Mouse (Mus musculus) left cerebral cortex, adult 2 months (tissue): ENCODE data around the gene Sgip1. TPM values are rescaled to one million over a fixed set of nuclear protein-coding genes. Genes with fewer than 3 reads are reported as not detected.

Experiments
- DNase-seq, 2 experiments: peaks; one replicate each; pipeline ENCODE4 v3.0.0; 2021 to 2022; ENCODE audit warnings: low spot score in 2 of 2, mixed read lengths in 1 of 2; ENCODE audit errors: extremely low spot score in 1 of 2
- H3K27ac ChIP-seq: fragments of 200-600 bp; 2 replicates; pipeline ENCODE4 v1.8.1; 2022
- H3K4me3 ChIP-seq: fragments of 200-600 bp; 2 replicates; pipeline ENCODE4 v1.8.1; 2022
- CTCF ChIP-seq: fragments of 200-600 bp; IDR thresholded peaks from 2 replicates; pipeline ENCODE4 v1.8.1; 2022; ENCODE audit warnings: antibody characterized with exemption, mild to moderate bottlenecking, moderate library complexity
- intact Hi-C: fragments of 180-260 bp; cut with DNase I; formaldehyde crosslinking; loops from one replicate; pipeline ENCODE4 v1.15.1; 2025
- total RNA-seq, 2 experiments: library from RNA; stranded (reverse); gene quantifications; 2 replicates each; pipeline ENCODE4 v1.2.3; 2021

Sgip1 gene
- total RNA-seq, 2 experiments from 2014 or later, result 293 to 300 TPM

DNA sequence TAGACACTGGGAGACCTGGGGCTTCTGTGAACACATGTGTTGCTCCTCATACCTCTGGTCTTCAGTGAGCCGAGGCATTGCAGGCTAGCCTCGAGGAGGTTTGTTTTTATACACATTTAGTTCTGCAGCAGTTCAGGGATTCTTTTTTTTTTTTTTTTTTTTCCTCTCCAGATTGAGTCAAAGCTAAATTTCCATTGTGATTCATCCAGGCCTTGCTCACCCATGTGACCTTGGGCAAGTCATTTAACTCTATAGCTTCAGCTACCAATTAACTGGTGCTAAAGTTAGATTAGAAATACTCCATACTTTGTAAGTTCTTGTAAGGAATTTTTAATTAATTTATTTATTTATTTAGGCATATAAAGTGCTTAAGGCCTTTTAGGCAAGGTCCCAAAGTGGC, 145.4 kb downstream of the Sgip1 start:
- Histone ChIP-seq H3K27ac (no peak overlapping the region), H3K4me3 (no peak overlapping the region)
- TF ChIP-seq CTCF, result no peak
- no peak for DNase-seq
- intact Hi-C loops, result no loop called here

DNA sequence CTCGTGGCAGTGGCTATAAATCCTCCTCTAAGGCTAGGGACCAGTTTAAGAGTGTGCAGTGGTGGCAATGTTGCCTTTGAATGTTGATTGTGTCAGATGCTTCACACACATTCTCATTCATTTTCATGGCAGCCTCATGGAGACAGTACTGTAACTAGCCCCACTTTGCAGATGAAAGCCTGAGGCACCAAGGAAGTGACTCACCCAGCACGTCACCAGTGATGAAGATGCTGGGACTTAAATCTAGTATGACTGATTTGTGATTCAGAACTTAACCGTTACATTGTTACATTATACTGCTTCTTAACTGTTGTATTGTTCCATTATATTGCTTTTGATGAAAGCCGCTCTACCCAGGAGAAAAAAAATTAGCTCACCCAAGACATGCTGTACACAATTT, 145.8 kb downstream of the Sgip1 start:
- no peak for DNase-seq
- H3K4me3 ChIP-seq, result no peak overlapping the region
- intact Hi-C loops, result no loop called here
- no peak overlapping the region; the same call in 1 of the 2 replicates for H3K27ac ChIP-seq
- no peak for TF ChIP-seq CTCF

DNA sequence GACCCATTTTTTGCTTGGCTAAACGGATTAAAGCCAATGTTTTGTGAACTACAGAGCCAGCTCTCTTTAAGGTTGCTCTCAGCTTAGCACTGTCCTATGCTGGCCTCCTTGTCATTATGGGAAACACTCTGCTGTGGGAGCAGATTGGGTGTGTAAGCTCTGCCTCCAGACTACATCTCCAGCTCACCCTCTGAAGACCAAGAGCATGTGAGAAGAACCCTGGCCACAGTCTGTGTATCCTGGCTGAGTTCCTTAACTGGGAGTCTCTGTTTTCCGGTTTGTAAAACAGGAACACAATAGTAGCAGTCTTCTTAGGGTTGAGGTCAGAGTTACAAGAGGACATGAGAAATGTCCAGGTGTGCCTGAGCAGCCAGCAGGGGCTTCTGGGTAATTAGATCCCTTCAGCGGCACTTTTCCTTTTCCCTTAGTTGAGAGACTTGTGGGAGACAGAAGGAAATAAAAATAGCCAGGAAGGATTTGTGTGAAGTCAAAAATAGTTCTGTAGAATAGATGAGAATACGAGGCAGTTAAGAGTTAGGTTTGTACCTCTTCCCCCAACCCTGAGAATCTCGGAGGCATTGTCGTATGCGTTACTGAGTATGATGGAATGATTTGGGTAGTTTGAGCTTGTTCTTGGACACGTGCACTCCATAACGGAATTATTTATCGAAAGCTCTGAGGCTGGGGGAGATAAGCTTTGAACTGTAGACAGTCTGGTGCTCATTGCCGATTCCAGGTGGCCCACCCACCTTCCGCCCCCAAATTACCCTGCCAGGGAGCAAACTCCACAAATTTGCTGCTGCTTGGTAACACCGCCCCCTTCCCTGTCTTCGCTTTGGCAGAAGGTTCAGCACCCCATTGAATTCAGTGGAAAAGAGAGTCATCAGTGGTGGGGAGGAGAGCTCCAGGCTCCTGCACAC, 146.9 kb downstream of the Sgip1 start:
- DNase-seq, result peak; percentile 62 to 67
- Histone ChIP-seq H3K27ac (peak overlapping the region; percentile 74), H3K4me3 (no peak overlapping the region)
- intact Hi-C loops, result loop anchor here (1.0 kb wide), 1 partner anchor 128 kb away; no protein-coding TSS in a partner anchor
- no peak; the same call in 1 of the 2 replicates for TF ChIP-seq CTCF

DNA sequence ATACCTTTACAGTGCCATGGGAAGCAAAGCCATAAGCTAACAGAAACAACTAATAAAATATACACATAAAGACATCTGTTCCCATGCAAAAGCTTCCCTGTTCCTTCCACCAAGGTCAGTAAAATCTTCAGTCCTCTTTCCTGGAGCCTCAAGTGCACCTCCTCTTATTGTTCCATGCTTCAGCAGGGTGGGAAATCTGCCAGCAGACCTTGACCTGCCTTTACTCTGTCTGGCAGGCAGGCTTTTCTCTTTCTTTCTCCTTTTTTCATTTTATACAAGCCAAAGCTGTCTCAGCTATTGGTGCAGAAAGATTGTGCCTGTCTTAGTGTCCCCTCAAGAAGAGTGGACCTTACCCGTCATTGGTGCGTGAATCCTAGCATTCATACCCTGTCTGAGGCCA, 154.8 kb downstream of the Sgip1 start:
- no peak overlapping the region for H3K27ac ChIP-seq
- DNase-seq, result no peak
- H3K4me3 ChIP-seq, result no peak overlapping the region
- intact Hi-C loops, result no loop called here
- TF ChIP-seq CTCF, result no peak

DNA sequence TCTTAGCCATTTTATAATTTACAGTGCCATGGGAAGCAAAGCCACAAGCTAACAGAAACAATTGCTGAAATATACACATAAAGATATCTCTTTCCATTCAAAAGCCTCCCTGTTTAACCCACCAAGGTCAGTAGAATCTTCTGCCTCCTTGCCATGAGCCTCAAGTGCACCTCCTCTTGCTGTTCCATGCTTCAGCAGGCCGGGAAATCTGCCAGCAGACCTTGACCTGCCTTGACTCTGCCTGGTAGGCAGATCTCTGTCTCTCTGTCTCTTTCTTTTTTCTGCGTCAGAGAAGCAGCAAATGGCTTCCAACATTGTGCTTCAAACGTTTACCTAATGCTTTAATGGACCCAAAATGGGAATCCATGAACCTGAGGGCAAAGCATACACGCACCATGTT, 157.9 kb downstream of the Sgip1 start:
- no peak overlapping the region for H3K27ac ChIP-seq
- DNase-seq, result no peak
- no peak for TF ChIP-seq CTCF
- H3K4me3 ChIP-seq, result no peak overlapping the region
- intact Hi-C loops, result no loop called here

DNA sequence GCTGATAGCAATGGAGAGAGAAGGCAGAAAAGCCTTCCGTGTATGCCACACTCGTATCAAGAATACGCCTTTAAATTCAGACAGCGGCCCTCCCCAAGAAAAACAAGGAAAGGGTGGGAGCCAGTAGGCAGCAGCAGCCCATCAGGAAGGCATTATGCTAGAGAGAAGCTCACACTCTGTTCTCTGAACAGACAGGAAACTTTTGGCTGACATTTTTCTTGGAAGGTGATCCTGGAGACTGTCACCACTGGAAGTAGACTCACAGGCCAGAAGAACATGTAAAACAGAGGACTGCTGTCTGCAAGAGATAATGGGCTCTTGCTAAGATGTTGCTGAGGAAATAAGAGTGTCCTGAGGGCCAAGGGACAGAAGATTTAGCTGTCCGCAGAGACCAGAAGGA, 158.6 kb downstream of the Sgip1 start:
- H3K4me3 ChIP-seq, result no peak overlapping the region
- no peak overlapping the region for H3K27ac ChIP-seq
- TF ChIP-seq CTCF, result no peak
- intact Hi-C loops, result no loop called here
- no peak for DNase-seq

DNA sequence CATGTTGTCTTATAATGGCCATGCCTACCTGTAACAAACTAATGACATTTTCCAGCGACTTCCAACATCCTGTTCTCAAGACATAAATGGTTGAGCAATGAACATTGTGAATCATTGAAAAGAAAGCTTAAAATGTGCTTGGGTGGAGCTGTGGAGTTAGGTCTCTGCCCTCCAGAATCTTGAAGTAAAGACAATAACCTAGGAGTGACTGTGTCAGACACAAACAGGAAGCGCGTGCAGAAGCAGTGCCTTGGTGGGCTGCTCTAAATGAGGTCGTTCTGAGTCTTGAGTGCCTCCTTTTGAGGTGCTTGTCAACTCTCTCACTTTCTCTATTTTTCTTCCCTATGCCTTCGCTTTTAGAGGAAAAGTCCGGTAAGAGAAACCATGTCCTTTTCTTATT, 159.1 kb downstream of the Sgip1 start:
- H3K27ac ChIP-seq, result no peak overlapping the region
- no peak for TF ChIP-seq CTCF
- intact Hi-C loops, result no loop called here
- no peak overlapping the region for H3K4me3 ChIP-seq
- DNase-seq, result no peak

DNA sequence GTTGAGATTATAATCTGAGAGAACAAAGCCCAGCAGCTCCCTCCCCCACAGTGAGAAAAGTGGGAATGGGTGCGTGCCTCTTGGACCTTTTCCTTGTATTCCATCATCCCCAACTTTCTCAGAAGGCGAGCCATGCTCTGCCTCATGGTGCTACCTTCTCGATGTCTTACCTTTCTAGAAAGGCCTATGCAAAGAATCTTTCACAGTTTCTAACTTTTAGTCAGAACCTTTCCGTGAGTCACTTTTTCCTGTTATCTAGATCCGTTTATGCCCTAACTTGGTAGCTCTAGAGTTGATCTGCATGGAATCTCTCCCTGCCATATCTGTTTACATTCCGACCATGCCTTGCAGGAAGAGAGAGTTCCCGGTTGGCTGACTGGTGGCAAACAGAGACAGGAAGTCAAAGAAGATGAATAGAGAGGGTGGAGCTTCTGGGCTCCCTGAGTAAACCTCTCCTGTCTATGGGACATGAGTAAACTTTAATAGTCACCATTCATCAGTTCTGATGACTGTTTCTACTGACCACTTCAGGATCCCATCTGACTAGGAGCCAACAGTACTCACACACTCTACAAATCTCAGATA, 166.8 kb downstream of the Sgip1 start:
- DNase-seq, result no peak
- TF ChIP-seq CTCF, result no peak
- H3K4me3 ChIP-seq, result no peak overlapping the region
- intact Hi-C loops, result no loop called here
- H3K27ac ChIP-seq, result no peak overlapping the region

DNA sequence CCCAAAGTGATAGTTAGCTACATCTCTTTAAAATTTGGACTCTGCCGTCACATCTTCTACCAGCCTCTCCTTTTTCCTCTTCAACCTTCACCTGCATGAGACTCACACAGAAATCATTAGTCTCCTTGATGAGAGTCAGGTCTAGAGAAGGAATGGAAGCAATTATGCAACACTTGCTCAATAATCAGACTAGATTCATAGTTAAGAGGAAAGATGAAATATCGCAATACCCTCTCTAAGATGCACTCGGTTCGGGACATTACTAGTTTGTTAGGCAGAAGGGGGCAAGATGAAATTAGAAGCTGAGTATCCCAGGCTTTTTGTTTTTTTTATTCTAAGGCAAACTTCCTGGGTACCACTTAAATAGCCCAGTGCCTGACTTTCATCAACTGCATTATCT, 169.1 kb downstream of the Sgip1 start:
- Histone ChIP-seq H3K4me3 (no peak overlapping the region), H3K27ac (no peak overlapping the region)
- TF ChIP-seq CTCF, result no peak
- intact Hi-C loops, result no loop called here
- no peak for DNase-seq

DNA sequence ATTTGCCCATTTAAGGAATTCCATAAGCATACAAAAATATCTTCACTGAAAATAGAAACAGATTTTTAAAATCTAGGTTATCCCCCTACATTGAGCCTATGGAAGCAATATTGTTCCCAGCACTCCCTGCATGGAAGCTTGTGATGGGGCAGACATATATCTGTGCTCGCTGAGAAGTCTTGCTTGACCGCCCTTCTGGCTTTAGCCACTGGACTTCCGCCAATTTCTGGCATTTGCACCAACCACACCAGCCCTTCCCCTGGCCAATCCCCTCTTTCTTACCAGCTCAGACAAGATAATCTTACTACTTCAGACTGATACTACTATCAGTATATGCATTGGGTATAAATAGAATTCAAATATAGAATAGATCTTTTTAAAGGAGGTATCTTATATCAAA, 172.1 kb downstream of the Sgip1 start:
- Histone ChIP-seq H3K4me3 (no peak overlapping the region), H3K27ac (peak overlapping the region; percentile 37; the same call in 1 of the 2 replicates)
- no peak for TF ChIP-seq CTCF
- intact Hi-C loops, result no loop called here
- no peak for DNase-seq

DNA sequence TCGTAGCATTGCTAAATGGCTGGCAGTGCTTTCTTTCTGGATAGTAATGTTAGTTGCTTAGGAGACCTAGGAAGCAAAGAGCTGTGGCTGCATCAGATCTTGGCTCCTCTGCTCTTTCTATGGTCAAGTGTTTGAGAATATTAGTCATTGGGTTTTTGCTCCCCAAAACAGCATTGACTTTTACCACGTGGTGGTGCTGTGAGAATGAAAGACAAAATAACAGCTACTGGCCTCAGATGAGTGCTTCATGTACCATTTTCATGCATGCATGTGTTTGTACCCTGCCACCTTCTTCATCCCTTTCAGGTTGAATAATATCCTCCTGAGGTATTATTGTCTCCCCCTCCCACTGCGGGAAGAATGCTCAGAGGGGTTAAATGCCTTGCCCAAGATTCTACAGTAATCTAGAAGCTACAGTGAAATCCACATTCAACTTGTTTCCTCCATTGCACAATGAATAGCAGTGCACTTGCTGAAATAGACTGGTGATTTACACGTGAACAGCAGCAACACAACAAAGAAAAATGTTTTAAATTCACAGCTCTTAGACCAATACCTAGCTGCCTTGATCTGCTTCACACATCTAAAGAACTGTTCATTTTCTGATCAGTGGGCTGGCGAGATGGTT, 172.7 kb downstream of the Sgip1 start:
- no peak overlapping the region; the same call in 1 of the 2 replicates for H3K27ac ChIP-seq
- peak; percentile 2 for TF ChIP-seq CTCF
- no peak for DNase-seq
- intact Hi-C loops, result no loop called here
- no peak overlapping the region for H3K4me3 ChIP-seq

DNA sequence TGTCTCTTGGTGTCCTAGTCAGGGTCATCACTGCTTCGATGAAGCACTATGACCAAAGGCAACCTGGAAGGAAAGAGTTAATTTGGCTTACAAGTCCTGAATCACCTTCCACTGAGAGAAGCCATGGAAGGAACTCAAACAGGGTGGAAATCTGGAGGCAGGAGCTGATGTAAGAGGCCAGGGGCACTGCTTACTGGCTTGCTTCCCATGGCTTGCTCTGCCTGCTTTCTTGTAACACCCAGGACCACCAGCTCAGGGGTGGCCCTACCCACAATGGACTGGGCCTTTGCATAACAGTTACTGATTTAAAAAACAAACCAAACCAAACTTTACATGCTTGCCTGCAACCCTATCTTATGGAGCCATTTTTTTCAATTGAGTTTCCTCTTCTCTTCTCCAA, 177.1 kb downstream of the Sgip1 start:
- intact Hi-C loops, result no loop called here
- no peak for DNase-seq
- no peak overlapping the region for H3K4me3 ChIP-seq
- no peak overlapping the region for H3K27ac ChIP-seq
- no peak for TF ChIP-seq CTCF
